Mouse (Mus musculus) brain, adult 2 months (tissue): ENCODE data around the gene Olfr910.

Experiments
- DNase-seq: peaks from one replicate; pipeline ENCODE4 v3.0.0; 2011; ENCODE audit warnings: low read depth, low spot score

The Olfr910 gene

GRCm38 (mm10) chr9:38537549-38537948 lies at the start of gene Olfr910:
TSS of gene Olfr910 (plus strand) at chr9:38537849.
- DNase-seq = no peak

GRCm38 (mm10) chr9:38495501-38495900 lies 42.1 kb upstream of the Olfr910 start, which contains the start of gene Olfr907:
TSS of gene Olfr907 (plus strand) at chr9:38495801.
- DNase-seq = no peak

- no peak for DNase-seq
Measured at GRCm38 (mm10) chr9:38512353-38512752, 25.3 kb upstream of the Olfr910 start.

GRCm38 (mm10) chr9:38521280-38521679 lies 16.4 kb upstream of the Olfr910 start, which contains the start of gene Olfr911-ps1:
TSS of gene Olfr911-ps1 (plus strand) at chr9:38521580.
- DNase-seq = no peak

- no peak for DNase-seq
Measured at GRCm38 (mm10) chr9:38579878-38580277, 42.2 kb downstream of the Olfr910 start, which contains the start of gene Olfr912. TSS of gene Olfr912 (plus strand) at chr9:38580178.
